18 mouse cellular contexts compared by ENCODE assay signal in genomic region chr16:42505107-42505506, GRCm38 (mm10).
"Had no signal": no experiment of that assay in that cellular context is flagged by ENCODE, and none has a peak within 500 bp of the region (broad histone marks: within the 10 kb centered on the region; RNA-seq: fewer than 3 reads in every experiment).

No protein-coding gene starts in this region.

- H3K4me1 ChIP-seq: limb, embryonic 15.5 days; liver, embryonic 12.5 days; megakaryocyte, embryonic 14.5 days; midbrain, embryonic 13.5 days; neural tube, embryonic 12.5 days had no signal

- H3K9me3 ChIP-seq: limb, embryonic 15.5 days; liver, embryonic 12.5 days; megakaryocyte, embryonic 14.5 days; midbrain, embryonic 13.5 days; neural tube, embryonic 12.5 days had no signal

- H3K9ac ChIP-seq: limb, embryonic 15.5 days; liver, embryonic 12.5 days; liver, embryonic 14.5 days; midbrain, embryonic 13.5 days; neural tube, embryonic 12.5 days had no signal

- H3K27ac ChIP-seq: limb, embryonic 15.5 days; liver, embryonic 12.5 days; liver, embryonic 14.5 days; macrophage; midbrain, embryonic 13.5 days; neural tube, embryonic 12.5 days had no signal

- H3K4me3 ChIP-seq: limb, embryonic 15.5 days; liver, embryonic 12.5 days; megakaryocyte, embryonic 14.5 days; midbrain, embryonic 13.5 days; myocyte; neural tube, embryonic 12.5 days had no signal

- H3K36me3 ChIP-seq: limb, embryonic 15.5 days; liver, embryonic 12.5 days; midbrain, embryonic 13.5 days; neural tube, embryonic 12.5 days had no signal

- H3K4me2 ChIP-seq: limb, embryonic 15.5 days; liver, embryonic 12.5 days; midbrain, embryonic 11.5 days; midbrain, embryonic 13.5 days; neural tube, embryonic 12.5 days had no signal

- DNase-seq: retina, postnatal 1 day; right cerebral cortex, adult 18-20 months; right cerebral cortex, postnatal 25 days; right cerebral cortex, postnatal 4 days; spleen, adult 18-20 months; thymus, adult 18-20 months; thymus, postnatal 14 days; thymus, postnatal 36 days had no signal

- H3K27me3 ChIP-seq: limb, embryonic 15.5 days; liver, embryonic 12.5 days; megakaryocyte, embryonic 14.5 days; midbrain, embryonic 13.5 days; neural tube, embryonic 12.5 days had no signal

- ATAC-seq: liver, embryonic 12.5 days; midbrain, embryonic 13.5 days; midbrain, embryonic 16.5 days had no signal
